Mouse (Mus musculus): ENCODE results near the gene Bmper.

Gene Bmper

DNA sequence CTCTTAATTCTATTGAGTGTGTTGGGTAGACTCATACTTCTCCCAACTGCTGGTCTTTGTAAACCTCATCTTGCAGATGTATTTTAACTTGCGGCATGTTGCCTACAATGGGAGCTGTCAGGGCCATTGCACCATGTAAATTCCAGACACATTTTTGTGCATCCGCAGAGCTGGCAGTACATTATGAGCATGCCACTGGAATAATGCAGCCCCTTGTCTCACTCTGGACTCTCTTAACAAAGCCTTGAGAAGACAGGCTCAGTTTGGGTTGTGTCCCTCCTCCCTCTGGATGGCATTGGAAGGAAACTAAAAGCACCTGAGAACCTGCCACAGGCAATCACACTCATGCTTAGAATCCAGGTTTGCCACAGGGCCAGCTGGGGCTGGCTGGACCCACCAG, 209.8 kb downstream of the Bmper start:
- peak; percentile 93 for DNase-seq (ENCODE audit: inconsistent ontology term)

DNA sequence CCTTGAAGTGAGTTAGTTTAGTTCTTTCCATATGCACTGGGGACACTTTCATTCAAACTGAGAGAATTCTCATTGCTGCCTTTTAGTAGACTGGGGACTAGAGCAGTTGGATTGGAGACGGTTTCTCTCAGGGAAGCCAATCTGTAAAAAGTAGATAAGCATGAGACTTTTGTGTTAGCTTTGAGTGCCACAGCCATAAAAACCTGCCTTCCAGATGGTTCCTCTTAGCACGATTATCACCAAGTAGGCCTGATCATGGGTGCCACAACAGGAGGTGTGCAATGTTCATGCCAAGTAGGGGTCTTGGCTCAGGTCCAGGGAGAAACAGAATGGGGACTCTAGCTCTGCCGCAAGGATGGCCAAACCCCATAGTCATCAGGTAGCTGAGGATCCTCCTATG, 210.4 kb downstream of the Bmper start:
- DNase-seq (ENCODE audit: inconsistent ontology term), result peak; percentile 21

DNA sequence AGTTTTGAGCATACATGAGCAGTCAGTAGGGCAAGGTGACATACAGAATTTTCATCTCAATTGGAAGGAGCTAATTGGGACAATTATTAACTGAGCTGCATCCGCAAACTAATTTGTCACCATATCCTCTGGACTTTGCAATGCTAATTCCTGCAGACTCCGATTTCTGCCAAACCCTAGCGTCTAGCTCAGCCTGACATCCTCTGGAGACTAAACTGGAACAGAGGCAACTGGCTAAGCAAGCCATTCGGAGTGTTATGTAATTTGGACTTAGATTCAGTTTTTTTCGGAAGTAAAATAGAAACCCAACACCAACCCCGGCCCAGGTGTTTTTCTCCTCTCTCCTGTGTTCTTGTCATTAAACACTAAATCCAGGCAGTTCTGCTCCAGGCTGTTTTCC, 213.9 kb downstream of the Bmper start:
- peak; percentile 68 for DNase-seq (ENCODE audit: inconsistent ontology term)

DNA sequence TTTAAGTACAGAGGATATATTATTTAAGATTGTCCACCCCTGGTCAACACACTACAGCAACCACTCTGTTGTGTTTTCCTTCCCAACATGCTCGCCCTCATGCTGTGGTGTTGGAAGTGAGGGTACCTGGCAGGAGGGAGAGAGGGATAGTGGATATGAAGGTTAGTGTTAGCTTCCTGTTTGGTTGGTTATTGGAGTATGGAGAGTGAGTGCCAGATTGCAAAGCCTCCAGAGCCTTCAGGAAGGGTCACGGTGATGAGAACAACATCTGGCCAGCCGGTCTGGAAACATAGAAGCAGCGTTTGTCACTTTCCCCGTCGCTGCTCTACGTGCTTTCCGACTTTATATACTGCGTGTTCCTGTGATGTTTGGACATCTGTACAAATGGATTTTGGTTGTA, 215.8 kb downstream of the Bmper start:
- no peak for DNase-seq (ENCODE audit: inconsistent ontology term)

DNA sequence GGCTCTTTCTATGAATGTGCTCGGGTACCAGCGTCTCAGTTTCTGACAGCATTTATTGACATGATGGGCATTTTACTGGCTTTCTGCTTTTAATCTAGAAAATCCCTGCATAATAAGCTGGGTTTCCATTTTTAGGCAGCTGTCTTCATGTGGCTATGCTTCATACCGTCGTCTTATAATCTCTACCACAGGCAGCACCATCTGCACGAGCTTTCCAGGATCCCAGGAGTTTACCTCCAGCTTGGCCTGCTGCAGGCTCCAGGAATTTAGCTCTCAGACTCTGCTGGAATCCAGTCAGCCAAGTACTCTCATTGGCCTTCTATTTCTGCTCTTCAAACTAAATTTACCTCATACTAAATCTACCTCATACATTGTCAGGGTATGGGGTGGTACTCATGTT, 219.3 kb downstream of the Bmper start:
- DNase-seq (ENCODE audit: inconsistent ontology term), result no peak

DNA sequence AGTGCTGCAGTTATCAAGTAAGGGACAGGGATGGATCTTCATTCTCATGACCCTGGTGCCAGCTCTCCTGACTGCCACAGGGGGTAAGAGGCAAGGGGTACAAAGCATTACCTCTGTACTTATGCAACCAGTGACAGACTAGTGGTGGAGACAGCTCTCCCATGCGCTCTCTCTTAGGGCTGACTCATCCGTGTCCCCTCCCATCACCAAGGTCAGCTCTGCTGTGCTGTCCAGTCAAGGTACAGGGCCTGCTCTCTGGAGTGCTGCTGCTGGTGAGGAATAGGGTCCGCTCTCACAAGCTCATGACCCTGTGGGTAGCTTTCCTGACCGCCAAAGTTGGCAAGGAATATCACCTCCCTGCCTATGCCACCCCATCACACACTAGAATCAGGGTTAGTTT, 222.1 kb downstream of the Bmper start:
- no peak for DNase-seq (ENCODE audit: inconsistent ontology term)

DNA sequence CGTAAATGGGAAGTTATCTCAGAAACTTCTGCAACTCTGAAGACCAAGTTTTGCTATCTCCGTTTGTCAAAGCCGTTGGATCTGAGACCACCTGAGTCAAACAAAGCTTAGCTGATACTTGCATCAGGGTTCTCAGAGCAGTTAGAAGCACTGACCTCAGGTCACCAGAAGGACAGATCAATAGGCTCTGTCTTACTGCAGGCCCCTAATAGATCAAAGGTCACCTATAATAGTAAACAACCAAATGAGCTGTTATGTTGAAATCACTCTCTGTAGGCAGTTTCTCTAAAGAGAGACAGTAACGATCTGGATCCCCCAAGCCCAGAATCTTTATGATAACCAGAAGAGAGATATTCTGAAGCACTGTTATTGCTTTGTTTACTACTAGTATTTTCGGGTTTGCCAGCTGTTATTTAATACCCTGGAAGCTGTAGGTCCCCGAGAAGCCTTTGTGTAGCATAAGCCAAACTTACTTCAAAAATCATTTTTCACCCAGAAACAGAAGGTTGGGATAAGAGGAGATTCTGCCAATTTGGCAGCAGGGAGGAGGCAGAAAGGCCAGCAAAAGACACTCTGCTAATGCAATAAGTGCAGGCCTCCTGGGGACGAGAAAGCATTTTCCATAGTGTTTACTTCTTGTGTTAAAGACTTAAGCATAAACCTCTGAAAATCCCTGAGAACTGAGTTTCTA, 224.5 kb downstream of the Bmper start:
- no peak for DNase-seq (ENCODE audit: inconsistent ontology term)

DNA sequence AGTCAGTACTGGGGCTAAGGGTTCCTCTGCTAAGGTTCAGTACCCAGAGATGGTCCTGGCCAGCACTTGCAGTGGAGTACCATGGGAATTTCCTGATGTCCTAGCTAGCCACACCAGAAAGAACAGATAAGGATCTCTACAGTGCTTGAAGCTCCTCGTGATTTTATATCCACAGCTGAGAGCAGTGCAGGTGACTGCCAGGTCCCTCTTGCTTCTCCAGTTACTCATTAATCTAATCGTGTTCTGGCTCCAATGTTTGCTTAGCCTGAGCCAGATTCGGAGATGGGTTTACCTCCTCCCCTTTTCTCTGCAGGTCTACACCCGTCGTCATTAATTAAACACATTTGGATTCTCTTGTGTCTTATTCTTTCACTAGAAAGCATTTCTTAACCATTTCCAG, 230.4 kb downstream of the Bmper start:
- DNase-seq (ENCODE audit: inconsistent ontology term), result no peak

DNA sequence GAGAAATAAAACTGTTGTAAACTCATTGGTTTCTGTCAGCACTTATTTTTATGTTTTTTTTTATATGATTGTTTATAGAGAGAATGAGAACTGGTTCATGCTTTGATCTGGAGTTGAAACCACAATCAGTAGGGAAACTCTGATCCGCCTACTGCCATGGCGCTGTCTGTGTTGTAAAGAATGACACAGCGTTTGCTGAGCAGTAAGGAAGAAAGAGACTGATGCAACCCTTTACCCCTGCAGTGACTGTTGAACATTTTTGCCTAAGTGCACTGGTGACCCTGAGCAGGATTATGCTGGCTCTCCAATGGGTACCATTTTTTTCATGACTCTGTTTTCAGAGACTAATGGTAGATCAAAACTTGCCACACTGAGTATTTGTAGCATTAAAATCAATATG, 234.3 kb downstream of the Bmper start:
- DNase-seq (ENCODE audit: inconsistent ontology term), result no peak

DNA sequence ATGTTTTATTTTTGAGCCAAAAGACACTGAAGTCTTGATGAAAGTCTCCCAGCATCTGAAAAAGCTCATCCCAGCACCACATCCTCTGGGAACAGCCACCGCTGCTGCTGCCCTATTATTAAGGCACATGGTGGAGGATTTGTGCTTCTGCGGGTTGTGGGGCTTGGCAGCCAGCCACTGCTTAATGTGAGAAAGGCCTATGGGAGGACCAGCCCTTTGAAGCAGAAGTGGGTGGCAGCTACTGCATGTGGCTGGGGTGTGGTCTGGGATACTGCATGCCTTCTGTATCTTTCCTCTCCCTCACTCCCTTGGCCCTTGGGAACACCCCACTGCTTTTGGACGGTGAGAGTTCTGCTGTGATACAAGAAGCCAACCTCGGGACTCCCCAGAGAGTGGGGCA, 237.8 kb downstream of the Bmper start:
- DNase-seq (ENCODE audit: inconsistent ontology term), result peak; percentile 68

DNA sequence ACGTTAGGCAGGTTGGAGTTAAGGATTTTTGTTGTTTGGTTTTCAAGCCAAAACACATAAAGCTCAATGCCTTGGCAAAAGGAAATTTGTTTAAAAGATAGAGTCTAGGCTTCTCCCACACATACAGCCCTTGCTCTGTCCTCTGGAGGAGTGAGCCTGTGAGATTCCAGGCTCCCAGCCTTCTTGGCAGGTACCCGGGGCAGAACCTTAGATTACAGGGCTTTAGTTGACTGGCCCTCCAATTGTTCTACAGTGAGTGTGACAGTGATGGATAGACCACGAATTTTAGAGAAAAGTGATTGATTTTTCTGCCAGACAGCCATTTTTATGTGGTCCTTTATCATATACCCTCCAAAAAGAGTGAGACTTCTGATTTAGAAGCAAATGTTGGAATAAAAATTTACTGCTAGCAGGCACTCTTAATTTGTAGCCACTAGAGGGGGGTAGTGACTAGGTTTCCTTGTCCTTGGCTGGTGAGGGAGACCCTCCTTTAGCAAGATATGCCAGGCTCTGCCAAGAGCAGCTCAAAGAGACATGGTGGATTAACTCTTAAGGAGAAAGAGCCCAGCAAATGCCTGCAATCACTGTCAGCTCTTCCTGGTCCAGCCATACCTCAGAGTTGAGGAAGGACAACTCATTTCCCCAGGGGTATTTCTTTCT, 240.2 kb downstream of the Bmper start:
- DNase-seq (ENCODE audit: inconsistent ontology term), result peak; percentile 54

DNA sequence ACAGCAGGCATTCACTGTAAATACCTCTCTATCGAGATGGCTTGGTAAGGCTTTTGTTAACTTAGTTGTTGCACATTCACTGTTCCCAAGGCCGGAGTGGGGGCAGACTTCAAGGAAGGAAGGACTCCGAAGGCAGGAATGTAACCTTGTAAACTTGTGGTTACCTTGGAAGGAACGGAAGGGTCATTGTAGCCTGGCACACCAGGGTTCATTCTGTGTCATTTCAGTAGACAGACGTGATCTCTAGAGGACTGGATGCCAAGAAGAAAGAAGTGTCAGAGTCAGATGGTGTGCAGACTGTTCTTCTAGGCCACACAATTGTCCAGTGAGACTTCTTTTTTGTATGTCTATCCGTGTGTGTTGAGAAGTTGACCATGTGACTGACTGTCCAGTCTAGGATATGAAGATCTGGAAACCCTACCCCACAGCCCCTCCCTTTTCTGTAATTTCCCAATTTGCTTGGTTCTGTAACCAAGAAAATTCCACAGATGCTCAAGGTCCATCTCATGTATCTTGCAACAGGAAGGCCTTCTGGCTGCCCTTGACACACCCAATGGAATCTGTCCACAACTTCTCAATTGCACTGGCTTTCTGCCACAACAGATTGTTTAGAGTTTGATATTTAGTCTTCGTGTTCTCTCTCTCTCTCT, 242.2 kb downstream of the Bmper start:
- peak; percentile 53 for DNase-seq (ENCODE audit: inconsistent ontology term)

DNA sequence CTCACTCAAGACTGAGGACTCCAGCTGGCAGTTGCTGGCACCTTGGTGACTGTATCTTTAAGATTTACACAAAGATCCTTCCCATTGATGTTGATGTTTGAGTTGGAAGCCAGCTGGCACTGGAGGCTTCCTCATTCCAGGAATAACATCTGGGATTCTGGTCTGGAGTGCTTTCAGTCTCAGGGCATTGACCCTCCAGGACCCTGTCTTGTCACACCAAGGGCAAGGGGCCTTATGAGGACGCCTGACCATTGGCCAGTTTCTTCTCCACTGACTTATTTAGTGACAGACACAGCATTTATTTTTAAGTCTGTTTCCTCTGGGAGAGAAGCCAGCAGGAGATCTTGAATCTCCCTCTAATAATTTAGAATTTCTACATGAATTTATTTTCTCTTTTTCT, 247.0 kb downstream of the Bmper start:
- no peak for DNase-seq (ENCODE audit: inconsistent ontology term)

DNA sequence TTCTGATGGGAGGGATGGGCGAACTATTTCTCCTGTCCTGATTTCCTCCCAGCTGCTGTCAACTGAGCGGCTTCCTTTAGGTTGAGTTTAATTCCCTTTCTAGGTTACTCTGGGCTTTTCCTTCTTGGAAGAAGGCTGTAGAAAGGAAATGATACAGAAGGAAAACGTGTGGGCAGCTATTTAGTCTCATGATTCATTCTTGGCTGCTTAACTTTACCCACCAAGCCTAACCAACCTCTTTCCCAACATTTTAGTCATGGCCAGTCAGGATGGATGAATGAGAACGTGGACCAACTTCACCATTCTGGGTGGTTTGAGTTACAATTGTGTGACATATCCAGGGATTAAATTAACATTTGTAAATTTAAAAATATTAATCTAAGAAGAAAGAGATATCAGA, 263.0 kb downstream of the Bmper start:
- no peak for DNase-seq (ENCODE audit: inconsistent ontology term)

DNA sequence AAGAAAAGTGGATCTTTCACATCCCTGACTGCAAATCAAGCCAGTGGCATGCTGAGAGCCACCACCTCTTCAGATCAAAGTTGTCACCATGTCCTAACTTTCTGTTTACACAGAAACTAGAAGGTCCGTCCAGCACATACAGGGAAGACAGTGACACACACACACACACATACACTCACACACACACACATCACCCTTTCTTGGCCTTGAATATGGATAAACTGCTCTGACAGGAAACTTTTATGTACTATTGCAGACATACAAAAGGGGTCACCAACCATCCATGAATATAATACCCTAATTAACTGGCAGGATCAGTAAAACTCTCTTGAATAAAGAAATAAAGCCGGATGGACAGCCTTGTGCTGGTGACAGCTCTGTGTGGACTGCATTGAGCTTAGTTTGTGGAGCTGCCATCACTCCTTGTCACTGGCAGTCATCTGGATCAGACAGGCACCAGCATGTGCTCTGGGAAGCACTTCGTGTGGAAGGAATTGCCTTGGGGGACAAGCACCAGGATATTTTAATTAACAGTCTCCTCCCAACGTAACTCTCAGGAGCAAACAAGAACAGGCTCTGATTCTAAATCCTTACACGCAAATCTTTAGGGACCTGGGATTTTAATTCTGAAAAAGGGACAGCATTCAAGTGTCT, 264.0 kb downstream of the Bmper start:
- DNase-seq (ENCODE audit: inconsistent ontology term), result no peak

DNA sequence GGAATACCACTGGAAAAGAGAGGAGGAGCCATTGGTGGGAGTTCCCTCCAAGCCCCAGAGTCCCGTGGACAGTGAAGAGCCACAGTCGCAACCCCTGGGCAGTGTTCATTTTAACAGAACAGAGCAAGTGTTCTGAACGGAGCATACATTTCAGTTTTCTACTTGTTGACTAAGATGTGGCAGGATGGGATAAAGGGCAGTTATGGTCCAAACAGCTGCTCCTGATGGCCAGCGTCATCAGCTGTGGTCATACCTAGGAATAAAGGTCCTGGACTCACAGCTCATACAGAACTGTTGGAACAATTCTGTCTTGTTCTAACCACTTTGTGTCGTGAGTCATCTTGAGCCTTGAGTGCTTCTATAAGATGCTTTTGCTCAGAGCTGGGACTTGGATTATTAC, 265.4 kb downstream of the Bmper start:
- no peak for DNase-seq (ENCODE audit: inconsistent ontology term)

DNA sequence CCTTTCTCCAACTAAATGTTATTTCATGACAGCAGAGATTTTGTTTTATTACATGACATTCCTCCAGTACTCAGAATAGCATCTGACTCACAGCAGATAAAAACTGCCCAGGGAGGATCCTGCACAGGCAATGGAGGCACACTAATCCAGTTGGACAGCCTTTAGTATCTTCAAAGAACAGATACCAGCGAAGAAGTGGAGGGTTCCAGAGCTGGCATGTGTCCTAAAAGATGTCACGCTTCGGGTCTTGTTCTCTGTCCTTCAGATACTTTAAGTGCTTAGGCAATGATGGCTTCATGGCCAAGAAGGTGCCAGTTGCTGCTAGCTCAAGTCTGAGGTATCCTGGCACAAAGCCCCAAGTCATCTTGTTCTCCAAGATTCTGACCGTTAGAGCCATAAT, 272.5 kb downstream of the Bmper start:
- DNase-seq (ENCODE audit: inconsistent ontology term), result peak; percentile 77

DNA sequence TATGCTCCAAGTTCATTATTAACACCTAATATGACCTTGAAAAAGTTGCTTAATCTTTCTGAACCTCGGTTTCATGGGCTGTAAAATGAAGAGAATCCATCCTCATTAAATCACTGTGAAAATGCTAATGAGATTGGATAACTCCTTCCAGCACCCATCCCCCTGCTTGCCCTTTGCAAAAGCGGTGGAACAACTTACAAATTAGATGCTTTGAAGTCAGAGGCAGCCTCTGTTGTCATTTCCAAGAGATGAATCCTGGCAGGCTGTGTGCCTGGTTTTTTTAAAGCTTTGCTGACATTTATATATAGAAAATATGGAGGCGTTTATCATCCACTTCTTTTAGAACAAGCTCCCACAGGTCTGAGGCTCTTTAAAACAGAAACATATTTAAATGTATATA, 274.8 kb downstream of the Bmper start:
- peak; percentile 67 for DNase-seq (ENCODE audit: inconsistent ontology term)

DNA sequence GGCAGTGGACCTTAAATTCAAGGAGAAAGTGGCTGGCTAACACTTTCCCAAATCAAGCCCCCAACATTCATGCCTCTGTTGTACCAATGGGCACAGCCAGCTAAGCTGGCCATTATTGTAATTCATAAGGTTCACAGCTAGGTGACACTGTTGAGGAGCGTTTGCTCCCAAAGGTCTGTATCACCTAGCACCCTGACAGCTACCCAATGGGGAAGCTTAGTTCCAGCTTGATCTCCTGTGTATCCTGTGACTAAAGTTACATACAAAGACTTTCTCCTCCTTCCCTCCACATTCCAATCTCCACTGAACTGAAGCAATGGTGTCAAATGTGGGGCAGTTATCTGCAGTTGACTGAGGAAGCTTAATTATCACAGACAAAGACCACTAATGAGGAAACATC, 311.0 kb downstream of the Bmper start:
- peak; percentile 76 for DNase-seq (ENCODE audit: inconsistent ontology term)
